Mouse (Mus musculus): ENCODE data around the gene Arl5b.

Gene Arl5b

GRCm38 (mm10) chr2:15111808-15112440 is 62.7 kb downstream of the Arl5b start:
- no peak for DNase-seq (ENCODE audit: low read depth, low spot score)

- DNase-seq (ENCODE audit: low read depth, low spot score), result no peak
Measured at GRCm38 (mm10) chr2:15112741-15113140, 63.5 kb downstream of the Arl5b start.

- no peak for DNase-seq (ENCODE audit: low read depth, low spot score)
Measured at GRCm38 (mm10) chr2:15121217-15121680, 72.1 kb downstream of the Arl5b start.

Data from telencephalon, adult 2 months (tissue).